Mouse (Mus musculus): ENCODE results near the gene Zbtb2.

The Zbtb2 gene

GRCm38 (mm10) chr10:4332228-4332979 lies 55.5 kb downstream of the Zbtb2 start:
- no peak for DNase-seq

GRCm38 (mm10) chr10:4327716-4328115 lies 60.2 kb downstream of the Zbtb2 start:
- no peak for DNase-seq

GRCm38 (mm10) chr10:4325562-4325961 lies 62.3 kb downstream of the Zbtb2 start:
- no peak for DNase-seq

GRCm38 (mm10) chr10:4323885-4324284 lies 64.0 kb downstream of the Zbtb2 start:
- DNase-seq, result no peak
